Mouse (Mus musculus) right cerebral cortex, postnatal 14 days (tissue): ENCODE measurements at regions not wholly inside any gene's neighbourhood (a gene's known extent, or its start where the extent isn't known, plus 50 kb on each side); places are given as distances from the start of the nearest gene placed in this dataset.

Experiments used
- DNase-seq: peaks from one replicate; pipeline ENCODE4 v3.0.0; 2022

GRCm38 (mm10) chr10:84104556-84104955 is 335.8 kb downstream of the Nuak1 start:
- no peak for DNase-seq

- DNase-seq = no peak
Measured at GRCm38 (mm10) chr10:84109680-84110371, 330.6 kb downstream of the Nuak1 start.

GRCm38 (mm10) chr10:84110372-84110985 is 329.9 kb downstream of the Nuak1 start:
- no peak for DNase-seq

GRCm38 (mm10) chr10:84111502-84111901 is 328.9 kb downstream of the Nuak1 start:
- DNase-seq = no peak

GRCm38 (mm10) chr10:84111909-84112308 is 328.5 kb downstream of the Nuak1 start:
- DNase-seq = no peak

- peak; percentile 40 for DNase-seq
Measured at GRCm38 (mm10) chr10:84119952-84120550, 320.3 kb downstream of the Nuak1 start.

GRCm38 (mm10) chr10:84137019-84137658 is 303.3 kb downstream of the Nuak1 start:
- no peak for DNase-seq

GRCm38 (mm10) chr10:84142741-84143454 is 297.5 kb downstream of the Nuak1 start:
- DNase-seq = no peak

- DNase-seq = no peak
Measured at GRCm38 (mm10) chr10:84143674-84144343, 296.6 kb downstream of the Nuak1 start.

GRCm38 (mm10) chr10:84144344-84144687 is 296.1 kb downstream of the Nuak1 start:
- DNase-seq = no peak

- DNase-seq = no peak
Measured at GRCm38 (mm10) chr10:84147305-84147984, 293.0 kb downstream of the Nuak1 start.

- DNase-seq = no peak
Measured at GRCm38 (mm10) chr10:84163752-84164151, 276.6 kb downstream of the Nuak1 start.

- DNase-seq = no peak
Measured at GRCm38 (mm10) chr10:84165832-84166567, 274.4 kb downstream of the Nuak1 start.

- peak; percentile 38 for DNase-seq
Measured at GRCm38 (mm10) chr10:84166568-84166905, 273.9 kb downstream of the Nuak1 start.

GRCm38 (mm10) chr10:84172828-84173321 is 267.5 kb downstream of the Nuak1 start:
- DNase-seq = peak; percentile 17

- DNase-seq = no peak
Measured at GRCm38 (mm10) chr10:84183239-84183638, 257.2 kb downstream of the Nuak1 start.

- DNase-seq = no peak
Measured at GRCm38 (mm10) chr10:84186466-84186865, 253.9 kb downstream of the Nuak1 start.

- no peak for DNase-seq
Measured at GRCm38 (mm10) chr10:84199035-84199434, 241.4 kb downstream of the Nuak1 start.

- DNase-seq = no peak
Measured at GRCm38 (mm10) chr10:84201785-84202184, 238.6 kb downstream of the Nuak1 start.

GRCm38 (mm10) chr10:84212096-84212785 is 228.2 kb downstream of the Nuak1 start:
- no peak for DNase-seq

GRCm38 (mm10) chr10:84214812-84215211 is 225.6 kb downstream of the Nuak1 start:
- DNase-seq = no peak
